8 mouse cellular contexts compared by ENCODE assay signal in genomic region chr4:118180301-118181080, GRCm38 (mm10). TPM values are rescaled to one million over a fixed set of nuclear protein-coding genes. Genes with fewer than 3 reads are reported as not detected.
DNase-seq lines count a peak whose midpoint lies in the region; ATAC-seq and TF ChIP-seq lines count a peak whose summit lies in the region.

No protein-coding gene starts in this region.

- intact Hi-C loops in left cerebral cortex, postnatal 25 days (cut with DNase I) = no loop called here

- peaks cover 7% of the 10 kb centered on the region for H3K4me1 ChIP-seq in thymus, adult 2 months (replicated peaks; ENCODE audit: control insufficient read depth, insufficient read depth, low read length)
- H3K4me1 ChIP-seq in limb, embryonic 11.5 days (ENCODE audit: control insufficient read depth, insufficient read depth, low read length) = peaks cover 6% of the 10 kb centered on the region; the same call in 1 of the 2 replicates
- H3K4me1 ChIP-seq in neural tube, embryonic 14.5 days (ENCODE audit: control insufficient read depth, insufficient read depth, low read length) = peaks cover 13% of the 10 kb centered on the region

- no peak for TF ChIP-seq CTCF in thymus, adult 2 months (IDR thresholded peaks at IDR 0.05; ENCODE audit: borderline replicate concordance, control insufficient read depth, extremely low read depth, insufficient read depth, low read length, poor library complexity)

- H3K27ac ChIP-seq in thymus, adult 2 months (ENCODE audit: control insufficient read depth, insufficient read depth, low read length) = peak overlapping the region; percentile 80
- peak overlapping the region; percentile 90 for H3K27ac ChIP-seq in limb, embryonic 11.5 days (replicated peaks; ENCODE audit: low read depth, low read length)
- peak overlapping the region; percentile 72 for H3K27ac ChIP-seq in neural tube, embryonic 14.5 days (ENCODE audit: low read depth, low read length)

- peak overlapping the region; percentile 47 for H3K9ac ChIP-seq in limb, embryonic 11.5 days (ENCODE audit: low read length)
- peak overlapping the region; percentile 22; the same call in 1 of the 2 replicates for H3K9ac ChIP-seq in neural tube, embryonic 14.5 days (replicated peaks; ENCODE audit: low read depth, low read length)

- DNase-seq in cerebellum, adult 8-10 months = peak; percentile 39
- no peak for DNase-seq in cerebellum, postnatal 36 days
- DNase-seq in thymus, adult 2 months = no peak
- DNase-seq in thymus, postnatal 14 days = no peak
- no peak for DNase-seq in limb, embryonic 11.5 days (ENCODE audit: low spot score)
- DNase-seq in frontal cortex, postnatal 14 days (ENCODE audit: low spot score in 2 of 2) = no peak
- DNase-seq in left cerebral cortex, postnatal 25 days (ENCODE audit: low spot score in 2 of 2) = no peak

- WGBS in thymus, adult 2 months = 17% methylated on average over 17 of the region's 17 CpGs
- 17% methylated on average over 17 of the region's 17 CpGs for WGBS in limb, embryonic 11.5 days
- WGBS in neural tube, embryonic 14.5 days = 11% methylated on average over 17 of the region's 17 CpGs

- peak overlapping the region; percentile 35 for H3K4me3 ChIP-seq in thymus, adult 2 months (ENCODE audit: control insufficient read depth, insufficient read depth, low read length)
- H3K4me3 ChIP-seq in limb, embryonic 11.5 days (ENCODE audit: low read depth, low read length) = peak overlapping the region; percentile 82
- peak overlapping the region; percentile 61 for H3K4me3 ChIP-seq in neural tube, embryonic 14.5 days (ENCODE audit: low read depth, low read length)

- TF ChIP-seq POLR2A in thymus, adult 2 months (IDR thresholded peaks at IDR 0.05; ENCODE audit: control insufficient read depth, extremely low read depth, insufficient read depth, low read length, poor library complexity) = no peak

- peak overlapping the region; percentile 68 for H3K4me2 ChIP-seq in limb, embryonic 11.5 days (ENCODE audit: low read depth, severe bottlenecking)
- peak overlapping the region; percentile 61 for H3K4me2 ChIP-seq in neural tube, embryonic 14.5 days (ENCODE audit: low read depth, low read length)

- H3K36me3 ChIP-seq in thymus, adult 2 months (ENCODE audit: control insufficient read depth, insufficient read depth, low read length) = peaks cover 17% of the 10 kb centered on the region
- peaks cover 14% of the 10 kb centered on the region; the same call in 1 of the 2 replicates for H3K36me3 ChIP-seq in limb, embryonic 11.5 days (ENCODE audit: control insufficient read depth, insufficient read depth, low read length)
- peaks cover 18% of the 10 kb centered on the region for H3K36me3 ChIP-seq in neural tube, embryonic 14.5 days (ENCODE audit: control insufficient read depth, insufficient read depth, low read length)

- ATAC-seq in limb, embryonic 11.5 days (ENCODE audit: insufficient number of reproducible peaks, low FRiP score, low TSS enrichment, low read depth) = no peak
- peak; percentile 1; the same call in 1 of the 2 replicates for ATAC-seq in neural tube, embryonic 14.5 days (ENCODE audit: low read depth)

- no peaks in the 10 kb centered on the region for H3K27me3 ChIP-seq in thymus, adult 2 months (ENCODE audit: control insufficient read depth, insufficient read depth, low read length)
- no peaks in the 10 kb centered on the region for H3K27me3 ChIP-seq in limb, embryonic 11.5 days (ENCODE audit: control insufficient read depth, insufficient read depth, low read length)
- no peaks in the 10 kb centered on the region for H3K27me3 ChIP-seq in neural tube, embryonic 14.5 days (ENCODE audit: control insufficient read depth, insufficient read depth, low read length)

- H3K9me3 ChIP-seq in limb, embryonic 11.5 days (ENCODE audit: control insufficient read depth, low read length) = no peaks in the 10 kb centered on the region
- H3K9me3 ChIP-seq in neural tube, embryonic 14.5 days (ENCODE audit: control insufficient read depth, low read length) = no peaks in the 10 kb centered on the region

RNA-seq across cellular contexts. Expression of gene Kdm4a, which starts 0.6 kb away (rescaled TPM):
- polyA plus RNA-seq in thymus, adult 2 months (2012; rRNA removed) = 63.9 and 69.2 TPM in 2 replicates
- 63.9 and 71.4 TPM in 2 replicates for polyA plus RNA-seq in limb, embryonic 11.5 days (2014; fragmentation: Nextera tagmentation; extraction: Ambion mirVana)
- polyA plus RNA-seq in neural tube, embryonic 14.5 days (2014; fragmentation: Nextera tagmentation; extraction: Ambion mirVana) = 55.8 and 58.6 TPM in 2 replicates
- total RNA-seq in left cerebral cortex, postnatal 25 days (2021) = 10 to 100 TPM; 38.3 to 42.2 TPM

RNA-seq across cellular contexts. Expression of gene St3gal3, which starts 45.8 kb away (rescaled TPM):
- 19.3 TPM in 2 replicates for polyA plus RNA-seq in thymus, adult 2 months (2012; rRNA removed)
- polyA plus RNA-seq in limb, embryonic 11.5 days (2014; fragmentation: Nextera tagmentation; extraction: Ambion mirVana) = 6.3 and 7.3 TPM in 2 replicates
- polyA plus RNA-seq in neural tube, embryonic 14.5 days (2014; fragmentation: Nextera tagmentation; extraction: Ambion mirVana) = 10.0 and 10.6 TPM in 2 replicates
- total RNA-seq in left cerebral cortex, postnatal 25 days (2021) = 10 to 100 TPM; 43.5 to 44.3 TPM
